Mouse (Mus musculus) gastrocnemius, postnatal 36 days (tissue): ENCODE measurements around the gene Lgals7. TPM values are rescaled to one million over a fixed set of nuclear protein-coding genes. Genes with fewer than 3 reads are reported as not detected.
A peak's percentile ranks its signal among the peaks of the same experiment; 100 is the strongest.

Experiments used
- DNase-seq, 2 experiments: peaks; one replicate each; pipeline ENCODE4 v3.0.0; 2022
- intact Hi-C: fragments of 180-260 bp; cut with DNase I; formaldehyde crosslinking; loops from one replicate; pipeline ENCODE4 v1.15.1; 2025
- long read RNA-seq, 2 experiments: library from polyadenylated mRNA; stranded (forward); transcript quantifications; one replicate each; pipeline ENCODE4 v2.0.0; 2021
- total RNA-seq, 2 experiments: library from RNA; stranded (reverse); gene quantifications; 2 replicates each; pipeline ENCODE4 v1.2.3; 2021

Gene Lgals7
- total RNA-seq = not detected
- long read RNA-seq, experiment 1 = 0 reads
- long read RNA-seq, experiment 2 = 0 reads

DNA sequence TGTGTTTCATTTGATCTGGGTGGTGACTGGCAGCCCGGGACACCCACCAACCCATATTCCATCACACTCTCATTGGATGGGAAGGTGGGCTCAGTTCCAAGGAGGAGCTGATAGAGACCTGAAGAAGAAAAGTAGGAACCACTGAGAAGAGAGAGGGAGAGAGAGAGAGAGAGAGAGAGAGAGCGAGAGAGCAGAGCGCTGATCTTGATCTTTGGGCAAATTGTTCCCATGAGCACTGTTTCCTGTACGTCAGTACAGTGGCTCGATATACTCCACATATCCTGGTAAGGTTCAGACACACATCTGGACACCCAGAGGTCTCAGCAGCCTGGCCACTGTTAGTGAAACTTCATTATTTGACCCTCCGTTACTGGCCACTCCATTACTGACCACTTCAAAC lies at the start of gene Lgals7:
TSS of gene Lgals7 (plus strand) at position 314 of the 400 bp plus-strand sequence.
- intact Hi-C loops = no loop called here
- DNase-seq = no peak

DNA sequence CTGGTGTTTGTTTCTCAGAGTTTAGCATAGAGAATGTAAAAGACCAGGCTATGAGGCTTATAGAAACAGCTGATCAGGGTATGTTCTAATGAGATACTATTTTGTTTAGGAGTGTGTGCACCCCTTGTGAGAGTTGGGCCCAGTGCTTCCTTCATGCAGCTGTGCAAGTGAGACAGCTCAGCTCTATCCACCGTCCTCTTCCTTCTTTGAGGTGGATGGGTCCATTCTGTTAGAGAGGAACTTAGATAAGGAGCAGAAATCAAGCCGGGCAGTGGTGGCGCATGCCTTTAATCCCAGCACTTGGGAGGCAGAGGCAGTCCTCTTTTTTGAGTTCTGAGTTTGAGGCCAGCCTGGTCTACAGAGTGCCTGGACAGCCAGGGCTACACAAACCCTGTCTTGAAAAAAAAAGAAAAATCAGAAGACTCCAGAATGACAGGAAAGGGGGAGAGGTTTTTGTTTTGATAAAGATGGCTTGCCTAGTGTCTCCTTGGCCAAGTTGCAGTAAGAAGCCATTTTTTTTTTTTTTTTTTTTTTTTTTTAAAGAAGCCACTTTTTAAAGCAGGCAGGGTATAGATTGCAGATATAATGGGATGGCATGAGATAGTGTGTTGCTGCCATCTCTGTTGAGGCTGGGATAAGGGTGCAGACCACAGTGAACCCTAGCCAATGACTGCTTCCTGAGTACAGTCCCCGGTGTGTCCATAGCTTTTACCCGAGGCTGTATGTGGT lies 49.2 kb upstream of the Lgals7 start:
- DNase-seq = no peak
- intact Hi-C loops = no loop called here

- no peak for DNase-seq
- intact Hi-C loops = no loop called here
Observed at GRCm38 (mm10) chr7:28815230-28815629, 48.4 kb upstream of the Lgals7 start.

DNA sequence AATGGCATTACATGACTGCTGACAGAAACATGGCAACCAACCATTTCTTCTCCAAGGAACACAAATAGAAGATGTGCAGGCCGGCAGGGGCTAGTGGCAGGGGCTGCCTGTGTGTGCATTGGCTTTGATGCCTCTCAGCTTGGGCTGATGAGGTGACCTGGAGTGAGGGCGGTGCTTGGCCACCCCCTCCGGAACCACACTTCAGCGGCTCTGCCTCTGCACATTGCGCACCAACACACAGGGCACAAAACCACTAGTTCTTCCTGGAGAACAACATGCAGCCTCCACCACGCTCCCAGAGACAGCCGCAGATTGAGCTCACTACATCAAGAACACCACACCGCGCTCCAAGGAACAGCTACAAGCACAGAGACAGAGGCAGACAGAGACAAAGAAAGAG lies 47.5 kb upstream of the Lgals7 start:
- DNase-seq = no peak
- intact Hi-C loops = no loop called here

- no peak for DNase-seq
- intact Hi-C loops = no loop called here
Observed at GRCm38 (mm10) chr7:28816920-28817319, 46.7 kb upstream of the Lgals7 start.

DNA sequence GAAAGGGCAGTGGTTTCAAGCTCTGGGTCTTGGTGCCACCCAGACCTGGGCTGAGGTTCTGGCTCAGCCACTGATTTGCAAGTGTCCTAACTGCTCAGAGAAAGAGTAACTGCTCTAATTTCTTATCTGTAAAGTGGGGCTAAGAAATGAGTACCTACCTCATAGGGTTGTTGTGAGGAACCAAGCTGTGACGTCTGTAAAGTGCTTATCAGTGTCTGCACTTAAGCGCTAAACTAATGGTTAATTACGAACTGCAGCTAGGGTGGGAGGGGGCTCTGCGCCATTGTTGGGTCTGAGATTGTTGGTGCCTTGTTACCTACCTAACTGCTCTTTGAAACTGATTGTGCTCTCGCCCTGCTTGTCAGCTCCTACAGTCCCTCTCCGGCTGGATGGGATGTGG lies 46.1 kb upstream of the Lgals7 start:
- intact Hi-C loops = no loop called here
- DNase-seq = no peak

DNA sequence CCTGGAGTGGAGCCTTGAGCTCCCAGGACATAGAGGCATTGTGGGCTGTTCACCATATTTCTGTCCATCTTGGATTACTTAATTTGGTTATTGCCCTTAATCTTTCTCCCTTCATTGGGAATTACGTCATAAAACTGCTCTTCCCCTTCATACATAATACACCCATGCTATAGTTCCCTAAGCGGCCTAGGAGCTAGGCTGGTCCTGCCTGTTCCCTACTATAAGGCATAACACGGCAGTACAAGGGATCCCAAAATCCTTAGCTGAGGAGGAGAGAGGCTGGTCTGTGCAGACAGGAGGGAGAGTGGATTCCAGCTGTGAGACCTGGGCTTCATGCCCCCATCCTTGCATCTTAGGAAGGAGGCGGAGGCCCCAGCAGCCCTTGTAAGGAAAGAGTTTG lies 45.7 kb upstream of the Lgals7 start:
- intact Hi-C loops = no loop called here
- DNase-seq = no peak

DNA sequence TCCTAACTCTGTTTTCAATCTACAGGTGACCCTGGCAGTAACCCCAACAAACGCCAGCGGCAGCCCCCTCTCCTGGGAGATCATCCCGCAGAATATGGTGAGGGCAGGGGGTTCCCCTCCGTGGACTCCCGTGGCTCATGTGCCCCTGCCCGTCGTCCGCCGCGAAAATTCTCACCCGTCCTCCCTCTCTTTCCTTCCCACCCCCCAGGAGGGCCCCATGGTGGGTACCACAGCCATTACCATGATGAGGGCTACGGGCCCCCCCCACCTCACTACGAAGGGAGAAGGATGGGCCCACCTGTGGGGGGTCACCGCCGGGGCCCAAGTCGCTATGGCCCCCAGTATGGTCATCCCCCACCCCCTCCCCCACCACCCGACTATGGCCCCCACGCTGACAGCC lies 45.2 kb upstream of the Lgals7 start:
- no peak for DNase-seq
- intact Hi-C loops = no loop called here

- intact Hi-C loops = no loop called here
- DNase-seq = no peak
Observed at GRCm38 (mm10) chr7:28818861-28819452, 44.7 kb upstream of the Lgals7 start.

DNA sequence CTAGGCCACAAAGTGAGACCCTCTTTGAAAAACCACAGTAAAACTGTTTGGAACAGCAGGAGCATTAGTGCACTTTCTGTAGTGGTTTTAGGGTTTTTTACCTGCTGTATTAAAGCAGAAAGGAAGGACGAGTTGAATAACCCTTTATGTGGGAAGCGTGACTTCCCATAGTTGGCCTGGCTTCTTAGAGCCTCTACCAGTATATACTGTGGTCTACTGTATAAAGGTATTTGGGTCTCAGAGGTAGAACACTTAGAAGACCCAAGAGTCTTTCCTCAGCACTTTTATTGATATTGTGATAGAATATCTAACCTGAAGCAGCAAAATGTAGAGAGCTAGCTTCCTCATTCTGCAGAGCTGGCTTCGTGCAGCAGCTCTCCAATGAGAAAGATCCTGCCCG lies 44.1 kb upstream of the Lgals7 start:
- no peak for DNase-seq
- intact Hi-C loops = no loop called here

DNA sequence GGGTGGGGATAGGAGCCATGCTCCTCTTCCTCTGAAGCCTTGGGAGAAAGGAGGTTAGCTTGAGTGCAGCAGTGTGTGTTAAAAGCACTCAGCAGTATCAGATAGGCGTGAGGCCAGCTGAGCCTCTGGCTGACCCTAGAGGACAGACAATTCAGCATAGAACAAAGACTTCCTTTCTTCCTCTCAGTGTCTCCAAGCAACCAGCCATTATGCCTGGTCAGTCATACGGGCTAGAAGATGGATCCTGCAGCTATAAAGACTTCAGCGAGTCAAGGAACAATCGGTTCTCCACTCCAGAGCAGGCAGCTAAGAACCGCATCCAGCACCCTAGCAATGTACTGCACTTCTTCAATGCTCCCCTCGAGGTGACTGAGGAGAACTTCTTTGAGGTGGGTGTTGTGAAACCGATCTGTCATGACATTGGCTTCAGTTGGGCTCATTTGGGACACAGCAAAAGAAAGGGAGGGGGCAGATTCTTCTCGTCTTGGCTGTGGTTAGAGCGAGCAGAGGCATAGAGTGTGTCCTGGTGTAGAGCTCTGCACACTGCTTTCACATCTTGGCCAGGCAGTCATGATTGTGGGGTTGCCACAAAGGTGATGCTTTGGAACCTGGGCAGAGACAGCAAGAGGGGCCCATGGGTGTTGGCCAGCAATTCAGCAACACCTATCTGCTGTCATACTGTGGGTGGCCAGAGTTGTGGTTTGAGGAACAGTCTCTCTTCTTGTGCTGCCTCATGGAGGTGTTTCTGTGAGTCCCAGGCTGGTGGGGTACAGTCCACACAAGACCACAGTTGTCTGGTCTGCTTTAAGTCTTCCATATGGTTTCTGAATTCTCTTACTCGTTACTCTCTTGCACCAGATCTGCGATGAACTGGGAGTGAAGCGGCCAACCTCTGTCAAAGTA lies 43.0 kb upstream of the Lgals7 start:
- intact Hi-C loops = no loop called here
- no peak for DNase-seq

DNA sequence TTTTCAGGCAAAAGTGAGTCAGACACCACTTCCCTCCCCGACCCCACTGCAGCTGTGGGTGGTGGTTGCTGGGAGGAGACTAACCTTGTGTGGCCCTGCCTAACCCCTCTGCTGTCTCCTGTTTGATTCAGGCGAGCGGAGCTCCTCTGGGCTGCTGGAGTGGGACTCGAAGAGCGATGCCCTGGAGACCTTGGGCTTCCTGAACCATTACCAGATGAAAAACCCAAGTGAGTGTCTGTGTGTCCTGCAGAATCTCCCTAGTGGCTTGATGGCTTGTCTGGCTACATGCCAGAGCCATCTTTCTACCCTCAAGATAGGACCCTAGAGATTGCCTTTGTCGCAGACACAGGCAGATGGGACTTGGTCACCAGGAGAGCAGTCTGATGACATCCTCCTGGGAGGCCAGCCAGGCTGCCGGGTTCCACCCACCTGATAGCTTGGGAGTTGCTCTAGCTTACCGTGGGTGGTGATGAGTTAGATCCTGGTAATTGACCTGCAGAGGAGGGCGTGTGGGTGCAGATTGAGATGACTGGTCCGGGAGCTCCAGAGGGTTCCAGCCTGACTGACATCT lies 42.3 kb upstream of the Lgals7 start:
- DNase-seq = peak; percentile 43 to 44
- intact Hi-C loops = no loop called here

DNA sequence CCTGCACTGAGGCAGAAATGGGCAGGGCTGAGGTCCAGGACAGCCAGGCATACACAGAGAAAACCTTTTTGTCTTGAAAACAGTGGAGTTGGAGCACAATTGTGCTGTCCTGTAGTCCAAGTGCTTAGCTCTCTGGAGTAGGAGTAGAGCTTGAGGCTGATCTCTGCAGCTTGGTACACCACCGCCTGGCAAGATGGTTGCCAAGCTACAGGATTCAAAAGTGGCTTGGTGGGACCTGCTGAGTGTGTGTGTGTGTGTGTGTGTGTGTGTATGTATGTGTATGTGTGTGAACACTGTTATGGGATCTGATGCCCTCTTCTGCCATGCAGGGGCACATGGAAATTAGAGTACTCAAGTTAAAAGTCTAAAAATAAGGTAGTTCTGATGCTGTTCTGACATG lies 41.1 kb upstream of the Lgals7 start:
- no peak for DNase-seq
- intact Hi-C loops = no loop called here

DNA sequence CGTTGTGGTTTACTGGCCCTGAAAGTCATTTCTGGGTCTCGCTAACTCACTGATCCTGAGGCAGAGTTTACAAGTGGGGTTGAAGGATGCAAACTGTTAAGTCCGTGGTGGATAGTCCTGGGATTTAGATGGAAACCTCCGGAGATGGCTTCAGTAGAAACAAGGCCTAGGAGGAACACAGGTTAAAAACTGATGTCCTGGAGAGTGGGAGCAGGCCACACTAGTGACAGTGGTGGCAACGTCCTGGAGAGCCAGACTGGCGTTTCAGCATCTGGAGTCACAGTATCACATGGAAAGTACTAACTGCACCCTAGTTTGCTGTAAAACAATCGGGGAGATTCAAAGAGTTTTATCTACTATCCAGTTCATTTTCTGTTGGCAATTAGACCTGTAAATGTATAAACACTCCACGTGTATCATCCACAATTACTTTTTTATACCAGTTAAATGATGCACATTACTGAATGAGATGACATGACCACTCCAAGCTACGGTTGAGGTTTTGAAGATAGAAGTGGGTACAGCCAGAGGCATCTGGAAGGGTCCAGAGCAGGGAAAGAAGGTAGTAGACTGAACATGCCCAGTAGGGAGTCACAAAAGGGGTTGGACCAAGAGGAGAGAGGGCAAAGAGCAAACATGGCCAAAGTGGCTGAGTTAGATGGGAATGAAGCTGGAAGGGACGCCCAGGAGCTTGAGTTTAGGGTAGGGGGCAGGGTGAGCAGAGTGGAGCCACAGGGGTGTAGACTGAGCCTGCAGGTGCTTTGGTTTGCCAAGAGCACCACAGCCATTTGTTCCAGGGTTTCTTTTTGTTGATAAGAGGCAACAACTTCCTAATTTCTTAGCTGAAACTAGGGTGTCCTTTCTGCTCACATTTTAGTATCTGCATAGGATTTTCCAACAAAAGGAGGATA lies 40.4 kb upstream of the Lgals7 start:
- DNase-seq = no peak
- intact Hi-C loops = no loop called here

DNA sequence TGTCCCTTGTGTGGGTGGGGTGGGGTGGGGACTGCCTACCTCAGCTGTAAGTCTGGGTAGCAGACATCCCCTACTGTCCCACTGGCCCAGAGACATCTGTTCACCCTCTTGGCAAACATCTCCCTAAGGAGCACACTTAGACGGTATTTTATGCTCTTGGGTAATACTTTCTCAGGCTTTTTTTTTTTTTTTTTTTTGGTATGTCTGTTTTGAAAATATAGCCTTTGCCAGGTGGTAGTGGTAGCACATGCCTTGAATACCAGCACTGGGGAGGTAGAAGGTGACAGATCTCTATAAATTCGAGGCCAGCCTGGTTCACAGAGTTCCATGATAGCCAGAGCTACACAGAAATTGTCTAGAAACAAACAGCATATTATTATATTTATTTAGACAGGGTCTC lies 39.7 kb upstream of the Lgals7 start:
- DNase-seq = no peak
- intact Hi-C loops = loop anchor here (2.0 kb wide), 1 partner anchor 15 kb away; the partner anchor contains the start of gene Hnrnpl

DNA sequence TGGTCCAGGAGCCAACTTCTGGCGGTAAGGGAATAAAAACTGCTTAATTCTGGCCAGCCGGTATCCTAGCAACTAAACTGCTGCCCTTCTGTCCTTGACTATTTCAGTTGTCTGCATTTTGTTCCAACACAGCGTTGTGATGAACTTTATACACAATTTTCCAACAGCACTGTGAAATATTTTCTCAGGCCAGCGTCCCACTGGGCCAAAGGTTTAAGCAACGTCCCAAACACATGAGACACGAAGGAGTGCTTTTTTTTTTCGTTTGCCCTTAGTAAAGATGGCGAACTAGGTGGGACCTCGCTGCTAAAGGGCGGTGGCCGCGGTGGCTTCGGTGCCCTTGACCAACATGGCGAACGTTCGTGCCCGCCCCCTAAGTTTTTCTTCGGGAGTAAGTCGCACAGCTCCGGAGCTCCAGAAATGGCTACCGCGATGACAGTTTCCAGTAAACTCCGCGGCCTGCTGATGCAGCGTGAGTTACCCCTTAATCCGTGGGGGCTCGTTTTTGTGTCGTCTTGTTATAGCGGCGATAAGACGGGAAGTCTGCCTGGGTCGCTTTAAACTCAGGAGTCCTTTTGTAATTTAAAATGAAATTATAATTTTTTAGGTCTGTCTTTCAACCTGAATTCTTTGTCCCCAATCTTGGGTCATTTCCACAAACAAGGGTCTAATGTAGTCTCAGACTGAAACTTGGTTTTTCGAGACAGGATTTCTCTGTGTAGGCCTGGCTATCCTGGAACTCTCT lies 38.5 kb upstream of the Lgals7 start, which contains the start of gene Ech1:
TSS of gene Ech1 (plus strand) at position 277 of the 745 bp plus-strand sequence.
- intact Hi-C loops = loop anchor here (2.0 kb wide), 1 partner anchor 16 kb away; the partner anchor contains the start of gene Hnrnpl
- DNase-seq = peak; percentile 88 to 91

- no peak for DNase-seq
- intact Hi-C loops = loop anchor here (2.0 kb wide), 2 partner anchors 15 to 17 kb away; partner anchors contain the start of gene Hnrnpl
Observed at GRCm38 (mm10) chr7:28825686-28826401, 37.8 kb upstream of the Lgals7 start.

DNA sequence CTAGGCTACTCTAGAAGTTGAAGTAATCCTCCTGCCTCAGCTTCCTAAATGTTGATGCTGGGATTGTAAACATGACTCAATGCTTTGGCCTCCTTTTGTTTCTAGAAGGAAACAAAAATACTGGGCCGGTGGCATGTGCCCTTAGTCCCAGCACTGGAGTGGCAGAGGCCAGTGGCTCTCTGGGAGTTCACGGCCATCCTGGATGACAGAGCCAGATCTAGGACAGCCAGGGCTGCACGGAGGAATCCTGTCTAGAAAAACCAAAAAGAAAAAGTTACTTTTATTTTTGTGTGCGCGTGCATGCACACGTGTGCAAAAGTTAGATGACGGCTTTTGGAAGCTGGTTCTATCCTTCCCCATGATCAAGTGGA lies 37.3 kb upstream of the Lgals7 start:
- DNase-seq = no peak
- intact Hi-C loops = loop anchor here (2.0 kb wide), 1 partner anchor 14 kb away; no protein-coding TSS in a partner anchor
